Comparison of ENCODE assay signal across 8 mouse cellular contexts in genomic region chr6:127329191-127330014, GRCm38 (mm10).
A peak's percentile ranks its signal among the peaks of the same experiment; 100 is the strongest.
DNase-seq lines count a peak whose midpoint lies in the region; ATAC-seq lines count a peak whose summit lies in the region.

No protein-coding gene starts in this region.

- intact Hi-C loops in left cerebral cortex, postnatal 36 days (cut with DNase I), result loop anchor here (5.0 kb wide), 1 partner anchor 182 kb away; no protein-coding TSS in a partner anchor

- peak overlapping the region; percentile 52 for H3K4me3 ChIP-seq in hindbrain, embryonic 13.5 days
- H3K4me3 ChIP-seq in midbrain, embryonic 14.5 days (replicated peaks; ENCODE audit: low read depth, low read length), result peak overlapping the region; percentile 45

- H3K27me3 ChIP-seq in hindbrain, embryonic 13.5 days, result peaks cover 11% of the 10 kb centered on the region
- H3K27me3 ChIP-seq in midbrain, embryonic 14.5 days (ENCODE audit: control insufficient read depth, insufficient read depth, low read length), result no peaks in the 10 kb centered on the region

- H3K4me2 ChIP-seq in hindbrain, embryonic 13.5 days, result peak overlapping the region; percentile 80
- H3K4me2 ChIP-seq in midbrain, embryonic 14.5 days (ENCODE audit: low read length), result peak overlapping the region; percentile 82

- H3K4me1 ChIP-seq in hindbrain, embryonic 13.5 days (replicated peaks), result peaks cover 23% of the 10 kb centered on the region
- H3K4me1 ChIP-seq in midbrain, embryonic 14.5 days (ENCODE audit: control insufficient read depth, insufficient read depth, low read length), result peaks cover 18% of the 10 kb centered on the region

- peak overlapping the region; percentile 76 for H3K9ac ChIP-seq in hindbrain, embryonic 13.5 days
- peak overlapping the region; percentile 66 for H3K9ac ChIP-seq in midbrain, embryonic 14.5 days (replicated peaks; ENCODE audit: low read length)

- no peaks in the 10 kb centered on the region for H3K9me3 ChIP-seq in hindbrain, embryonic 13.5 days
- H3K9me3 ChIP-seq in midbrain, embryonic 14.5 days (ENCODE audit: control insufficient read depth, low read length), result no peaks in the 10 kb centered on the region

- peak overlapping the region; percentile 61 for H3K27ac ChIP-seq in hindbrain, embryonic 13.5 days
- H3K27ac ChIP-seq in midbrain, embryonic 14.5 days (replicated peaks; ENCODE audit: low read depth, low read length), result peak overlapping the region; percentile 69

- 28% methylated on average over 20 of the region's 20 CpGs for WGBS in hindbrain, embryonic 13.5 days
- WGBS in midbrain, embryonic 14.5 days, result 5% methylated on average over 20 of the region's 20 CpGs

- peak; percentile 5; the same call in 1 of the 2 replicates for ATAC-seq in hindbrain, embryonic 13.5 days (ENCODE audit: low FRiP score)
- ATAC-seq in midbrain, embryonic 14.5 days (ENCODE audit: low FRiP score, low TSS enrichment), result peak; percentile 33
- no peak for ATAC-seq in megakaryocyte-erythroid progenitor cell, adult 5-6 weeks (replicated peaks; ENCODE audit: low FRiP score, low TSS enrichment, poor library complexity, severe bottlenecking)

- H3K36me3 ChIP-seq in hindbrain, embryonic 13.5 days, result no peaks in the 10 kb centered on the region
- H3K36me3 ChIP-seq in midbrain, embryonic 14.5 days (ENCODE audit: control insufficient read depth, insufficient read depth, low read length), result no peaks in the 10 kb centered on the region

- DNase-seq in kidney, postnatal 4 days, result peak; percentile 38 to 54
- DNase-seq in kidney, postnatal 10 days, result no peak
- DNase-seq in embryo, embryonic 10.5 days (ENCODE audit: low spot score), result peak; percentile 63
- DNase-seq in midbrain, embryonic 14.5 days, result peak; percentile 60
- no peak for DNase-seq in left cerebral cortex, postnatal 36 days (ENCODE audit: low spot score in 2 of 2)
- DNase-seq in thymus, postnatal 0 days (ENCODE audit: low spot score), result no peak

Comparison
In these comparisons a context has a peak if more than half of its experiments do, and no peak if none do; other contexts are left out.
1. DNase-seq: peak in kidney, postnatal 4 days (2 of 2), embryo, embryonic 10.5 days (single experiment) and midbrain, embryonic 14.5 days (single experiment); none in kidney, postnatal 10 days (single experiment), left cerebral cortex, postnatal 36 days (0 of 2) and thymus, postnatal 0 days (single experiment).